Mouse (Mus musculus) T-helper 17 cell (primary cell): ENCODE measurements around the gene Fubp1.

Experiments
- in situ Hi-C, 2 experiments: fragments of 300-600 bp; cut with MboI, MseI; formaldehyde crosslinking; loops; 1 replicate in 1 of 2; 2 replicates in 1 of 2; pipeline ENCODE4 v1.15.1; 2025; ENCODE audit warnings: high pct_unique_total_duplicates in 2 of 2

Gene Fubp1

DNA sequence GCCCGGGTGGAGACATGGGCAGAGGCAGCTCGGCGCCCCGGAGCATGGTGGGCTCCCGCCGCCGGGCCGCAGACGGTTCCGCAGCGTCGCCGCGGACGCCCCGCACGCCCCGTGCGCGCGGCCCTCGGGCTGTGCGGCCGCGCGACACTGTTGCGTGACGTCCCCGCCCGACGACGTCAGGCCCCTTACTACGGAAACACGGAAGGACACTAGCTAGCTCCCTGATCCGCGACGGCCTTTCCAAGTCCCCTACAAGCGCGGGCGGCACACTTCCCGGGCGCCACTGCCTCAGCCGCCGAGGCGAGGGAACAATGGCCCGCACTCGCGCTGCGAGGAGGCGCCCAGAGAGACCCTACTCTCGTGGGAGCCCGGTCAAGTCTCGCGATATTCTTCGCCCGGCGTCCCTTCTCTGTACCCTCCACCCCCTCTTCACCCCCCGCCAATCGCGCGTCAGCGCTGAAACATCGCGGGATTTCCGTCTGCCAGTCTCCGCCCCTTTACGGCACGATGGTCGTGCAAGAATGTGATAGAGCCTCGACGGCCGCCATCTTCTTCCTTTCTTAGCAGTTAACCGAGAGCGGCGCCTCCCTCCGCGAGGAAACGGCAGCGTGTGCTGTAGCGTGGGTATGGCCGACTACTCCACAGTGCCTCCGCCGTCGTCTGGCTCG, at the start of gene Fubp1, which contains the start of gene Dnajb4:
Gene Fubp1 (plus strand): TSS at position 456 of the 668 bp plus-strand sequence.
Gene Dnajb4 (minus strand): TSS at position 336 of the 668 bp plus-strand sequence.
- in situ Hi-C loops: loop anchor here (10.0 to 25.0 kb wide), 2 partner anchors 1702 to 1705 kb away; partner anchors contain the start of genes Rabggtb (in 2 of the 2) and Msh4 (in 1 of the 2)

DNA sequence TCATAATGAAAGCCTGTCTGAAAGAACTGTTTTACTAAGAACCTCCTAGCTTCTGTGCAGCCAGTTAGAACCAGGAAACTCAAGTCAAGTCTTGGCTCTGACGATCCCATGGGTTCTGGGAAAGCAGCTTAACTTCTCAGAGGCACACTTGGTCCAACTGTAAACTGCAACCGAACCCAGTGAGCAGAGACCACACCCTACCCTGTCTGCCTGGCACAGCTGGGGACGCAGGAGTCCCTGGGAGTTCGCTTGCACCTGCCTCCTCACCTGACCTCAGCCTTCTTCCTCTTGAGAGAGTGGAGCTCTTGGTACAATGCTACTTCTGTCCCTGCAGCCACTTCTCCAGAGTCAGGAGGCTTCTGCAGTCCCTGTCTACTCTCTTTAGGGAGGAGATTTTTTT, 49.6 kb upstream of the Fubp1 start:
- in situ Hi-C loops: loop anchor here in 1 of 2 experiments (10.0 kb wide), 1 partner anchor 554 kb away; the partner anchor contains the start of gene Pigk

DNA sequence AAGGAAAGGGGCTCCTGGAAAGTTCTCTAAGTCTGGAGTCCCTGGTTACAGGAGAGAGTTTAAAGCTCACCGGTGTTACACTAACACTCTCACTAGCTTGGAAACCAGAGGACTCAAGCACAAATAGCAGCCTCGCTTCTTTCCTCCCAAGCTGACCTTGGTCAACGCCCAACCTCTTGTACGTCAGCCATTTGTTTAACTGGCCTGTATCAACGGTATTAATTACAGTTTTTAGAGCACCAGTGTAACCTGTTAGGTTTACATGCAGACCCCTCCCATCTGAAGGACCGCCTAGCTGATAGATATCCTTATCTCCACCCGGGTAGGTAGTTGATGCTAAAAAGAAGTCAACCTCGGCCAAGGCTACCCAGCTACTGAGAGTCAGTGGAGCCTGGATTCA, 46.9 kb upstream of the Fubp1 start:
- in situ Hi-C loops: loop anchor here in 1 of 2 experiments (10.0 kb wide), 1 partner anchor 551 kb away; the partner anchor contains the start of gene Pigk

DNA sequence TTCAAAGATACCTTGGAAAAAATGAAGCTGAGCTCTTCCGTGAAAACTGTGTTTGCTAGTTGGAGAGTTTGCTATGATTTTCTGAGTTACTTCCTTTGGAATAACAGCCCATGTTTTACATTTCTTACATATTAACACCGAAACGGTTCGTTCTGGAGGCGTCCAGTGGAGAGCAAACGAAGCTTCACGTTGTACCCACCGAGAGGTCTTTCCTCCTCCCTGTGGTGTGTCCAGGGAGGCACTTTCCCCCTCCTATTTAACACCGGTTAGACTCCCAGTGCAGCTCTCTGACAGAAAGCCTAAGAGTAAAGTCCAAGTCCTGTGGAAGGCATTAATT, 45.2 kb upstream of the Fubp1 start:
- in situ Hi-C loops: loop anchor here in 1 of 2 experiments (10.0 kb wide), 1 partner anchor 550 kb away; the partner anchor contains the start of gene Pigk

DNA sequence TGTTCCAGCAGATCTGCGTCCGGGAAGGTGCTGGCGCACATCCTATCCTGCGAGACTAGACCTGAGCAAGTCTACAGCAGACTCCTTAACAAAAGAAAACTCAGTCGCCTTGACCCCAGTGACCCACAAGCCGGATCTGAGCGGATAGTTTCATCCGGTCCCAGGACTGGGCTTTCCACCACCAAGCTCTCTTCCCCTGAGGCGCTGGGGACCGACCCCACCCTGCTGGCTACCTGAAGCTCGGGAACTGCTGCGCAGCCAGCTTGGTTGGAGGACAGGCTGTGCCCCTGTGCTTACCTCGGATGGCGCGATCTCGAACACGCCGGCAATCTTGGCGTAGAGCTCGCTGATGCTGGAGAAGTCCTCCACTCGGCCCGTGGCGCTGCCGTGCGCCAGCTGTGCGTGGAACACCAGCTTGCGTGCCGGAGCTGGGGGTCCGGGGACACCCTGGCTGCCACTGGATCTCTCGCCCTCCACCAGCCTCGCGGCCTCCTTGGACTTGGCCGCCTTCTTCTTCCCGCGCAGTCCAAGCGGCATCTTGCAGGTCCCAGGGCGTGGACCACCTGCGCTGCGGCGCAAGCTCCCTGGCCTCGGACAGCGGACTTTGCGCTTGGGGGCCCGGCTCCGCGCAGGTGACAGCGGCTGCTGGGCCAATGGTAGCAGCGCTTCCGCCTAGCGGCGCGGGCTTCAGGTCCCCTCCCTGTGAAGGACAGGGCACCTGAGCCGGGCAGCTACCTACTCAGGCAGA, 44.7 kb upstream of the Fubp1 start:
- in situ Hi-C loops: loop anchor here in 1 of 2 experiments (10.0 kb wide), 1 partner anchor 549 kb away; the partner anchor contains the start of gene Pigk

DNA sequence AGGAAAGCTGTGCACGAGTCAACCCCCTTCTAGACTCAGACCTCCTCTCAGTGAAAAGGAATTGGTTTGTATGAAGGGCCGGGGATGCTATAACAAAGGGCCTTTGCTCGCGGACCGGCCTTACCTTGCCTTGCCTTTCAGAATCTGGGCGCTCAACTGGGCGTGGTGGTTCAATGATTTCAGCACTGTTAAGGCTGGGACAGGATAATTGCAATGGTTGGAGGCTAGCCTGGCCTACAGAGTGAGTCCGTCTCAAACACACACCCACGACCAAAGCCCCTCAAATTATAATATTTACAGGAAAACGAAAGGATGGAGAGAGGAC, 44.2 kb upstream of the Fubp1 start, which contains the start of gene Gipc2:
Gene Gipc2 (minus strand): TSS at position 132 of the 325 bp plus-strand sequence.
- in situ Hi-C loops: loop anchor here in 1 of 2 experiments (10.0 kb wide), 1 partner anchor 549 kb away; the partner anchor contains the start of gene Pigk

DNA sequence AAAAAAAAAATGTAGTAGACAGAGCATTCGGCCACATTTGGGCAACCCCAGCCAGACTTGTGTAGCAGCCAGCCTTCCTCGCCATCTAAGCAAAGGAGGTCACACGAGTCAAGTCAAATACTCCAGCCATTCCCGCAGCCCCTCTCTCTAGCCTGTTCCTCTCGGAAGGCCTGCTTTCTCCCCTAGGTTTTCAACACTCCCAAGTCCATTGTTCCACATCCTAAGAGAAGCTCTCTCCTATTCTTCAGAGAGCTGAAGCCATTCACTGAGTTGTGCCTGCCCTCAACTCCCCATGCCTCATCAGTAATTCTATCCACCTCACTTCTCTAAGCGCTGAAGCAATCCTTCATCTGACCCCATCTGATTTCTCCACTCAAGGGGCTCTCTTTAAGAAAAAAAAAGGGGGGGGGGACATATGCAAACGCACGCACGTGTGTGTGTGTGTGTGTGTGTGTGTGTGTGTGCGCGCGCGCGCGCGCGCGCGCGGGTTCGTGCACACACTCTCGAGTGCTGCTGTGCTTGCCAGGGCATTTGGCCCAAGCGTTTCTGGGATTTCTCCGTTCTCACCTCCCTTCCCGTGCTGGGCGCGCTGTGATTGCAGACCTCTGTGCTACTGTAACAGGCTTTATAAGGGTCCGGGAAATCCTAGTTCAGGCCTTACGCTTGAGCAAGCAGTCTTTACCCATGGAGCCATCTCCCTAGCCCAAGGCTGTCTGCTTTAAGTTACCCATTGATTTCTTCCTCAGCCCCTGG, 43.3 kb upstream of the Fubp1 start:
- in situ Hi-C loops: loop anchor here in 1 of 2 experiments (10.0 kb wide), 1 partner anchor 548 kb away; the partner anchor contains the start of gene Pigk

DNA sequence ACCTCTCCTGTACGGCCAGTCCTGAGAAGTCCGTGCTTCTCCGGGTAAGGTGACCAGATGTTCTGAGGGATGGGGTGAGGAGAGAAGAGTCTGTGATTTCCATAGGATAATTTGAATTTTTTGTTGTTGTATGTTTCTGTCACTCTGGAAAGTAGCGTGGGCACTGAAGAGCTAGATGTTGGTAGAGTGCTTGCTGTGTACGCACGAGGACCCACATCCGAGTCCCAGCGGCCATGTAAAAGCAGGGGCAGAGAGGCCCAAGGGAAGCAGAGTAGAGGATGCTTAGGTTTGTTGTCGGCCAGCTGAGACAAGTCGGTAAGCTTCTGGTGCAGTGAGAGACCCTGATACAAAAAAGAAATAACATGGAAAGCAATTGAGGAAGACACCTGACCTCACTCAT, 42.2 kb upstream of the Fubp1 start:
- in situ Hi-C loops: loop anchor here in 1 of 2 experiments (10.0 kb wide), 1 partner anchor 547 kb away; the partner anchor contains the start of gene Pigk

DNA sequence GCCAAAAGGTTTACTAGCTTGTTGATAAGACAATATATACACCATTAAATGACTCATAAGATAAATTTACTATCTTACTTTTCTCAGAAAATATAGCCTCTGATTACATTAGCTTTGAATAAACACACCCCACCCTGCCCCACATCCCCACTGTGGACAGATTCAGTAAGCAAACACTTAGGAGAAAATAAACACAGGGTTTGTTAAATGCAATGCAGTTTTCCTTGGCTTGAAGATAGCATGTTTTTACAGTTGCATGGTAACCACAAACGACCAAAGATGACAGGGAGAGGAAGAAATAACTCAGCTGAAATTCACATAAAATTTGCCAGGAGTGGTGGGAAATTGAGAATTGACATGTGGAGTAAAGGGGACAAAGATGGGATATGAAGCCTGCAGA, 39.8 kb upstream of the Fubp1 start:
- in situ Hi-C loops: no loop called here

DNA sequence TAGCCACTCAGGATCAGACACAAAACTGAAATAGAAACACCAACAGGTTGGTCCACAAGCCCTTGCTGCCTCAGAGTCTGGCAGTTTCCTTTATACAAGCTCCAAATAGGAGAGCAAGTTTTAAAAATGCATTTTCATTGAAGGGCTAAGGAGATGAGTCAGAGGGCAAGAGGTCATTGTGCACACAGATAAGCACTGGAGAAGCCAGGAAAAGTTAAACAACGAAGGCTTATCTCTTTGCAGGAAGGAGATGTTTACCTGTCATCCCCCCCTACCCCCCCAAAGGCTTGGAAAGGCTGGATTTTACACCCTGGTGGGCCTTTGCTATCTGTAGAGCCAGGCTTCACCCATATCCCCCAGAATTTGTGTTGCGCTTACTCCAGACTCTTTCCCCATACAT, 39.0 kb upstream of the Fubp1 start:
- in situ Hi-C loops: no loop called here

DNA sequence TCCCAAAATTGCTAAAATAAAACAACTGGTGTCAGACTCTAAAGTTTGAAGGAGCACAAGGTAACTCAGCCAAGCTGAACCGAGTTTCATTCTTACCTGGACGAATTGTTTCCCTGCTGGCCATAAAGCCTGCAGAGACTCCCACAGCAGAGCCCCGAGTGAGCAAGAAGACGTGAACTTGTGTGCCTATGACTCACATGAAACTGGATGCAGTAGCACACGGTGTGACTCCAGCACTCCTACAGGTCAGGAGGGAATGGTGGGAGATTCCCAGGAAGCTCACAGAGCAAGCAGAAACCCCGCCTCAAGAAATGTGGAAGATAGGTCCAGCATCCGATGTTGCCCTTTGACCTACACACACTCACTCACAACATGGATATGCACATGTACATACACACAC, 38.4 kb upstream of the Fubp1 start:
- in situ Hi-C loops: no loop called here

DNA sequence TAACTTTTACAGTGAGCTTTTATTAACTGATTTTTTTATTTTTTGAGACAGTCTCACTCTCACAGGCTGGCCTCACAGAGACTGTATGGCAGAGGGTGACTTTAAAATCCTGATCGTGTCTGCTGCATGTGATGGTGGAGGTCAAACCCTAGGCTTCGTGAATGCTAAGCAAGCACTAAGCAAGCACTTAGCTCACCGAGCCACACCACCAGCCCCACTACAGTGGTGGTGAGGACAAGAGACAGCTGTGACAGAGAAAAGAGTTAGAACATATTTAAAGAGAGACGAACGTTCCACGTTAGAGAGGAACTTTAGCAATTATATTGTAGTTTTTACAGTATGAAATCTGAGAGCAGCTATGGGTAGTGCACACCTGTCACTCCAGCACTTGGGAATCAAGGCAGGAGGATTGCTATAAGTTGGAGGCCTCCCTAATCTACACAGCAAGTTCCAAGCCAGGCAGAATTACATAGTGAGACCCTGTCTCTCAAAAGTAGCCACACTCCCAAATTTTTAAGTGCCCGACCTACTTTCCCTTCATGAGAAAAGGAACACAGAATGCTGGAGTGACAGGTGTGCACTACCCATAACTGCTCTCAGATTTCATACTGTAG, 37.8 kb upstream of the Fubp1 start:
- in situ Hi-C loops: no loop called here

DNA sequence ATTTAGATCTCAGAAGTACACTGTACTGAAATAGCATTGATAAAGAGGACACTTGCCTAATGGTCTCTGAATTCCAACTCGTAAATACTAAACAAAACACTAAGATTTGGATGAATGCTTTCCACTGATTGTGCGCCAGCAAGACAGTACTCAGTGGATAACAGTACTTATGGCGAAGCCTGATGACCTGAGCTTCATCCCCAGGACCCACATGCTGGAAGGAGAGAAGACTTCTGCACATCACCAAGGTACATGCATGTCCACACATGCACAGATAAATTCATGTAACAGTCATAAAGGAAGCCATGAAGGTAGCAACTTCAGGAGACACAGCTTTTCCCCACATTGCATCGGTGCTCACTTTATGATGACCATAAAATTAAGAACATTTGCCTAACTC, 31.4 kb upstream of the Fubp1 start:
- in situ Hi-C loops: no loop called here

DNA sequence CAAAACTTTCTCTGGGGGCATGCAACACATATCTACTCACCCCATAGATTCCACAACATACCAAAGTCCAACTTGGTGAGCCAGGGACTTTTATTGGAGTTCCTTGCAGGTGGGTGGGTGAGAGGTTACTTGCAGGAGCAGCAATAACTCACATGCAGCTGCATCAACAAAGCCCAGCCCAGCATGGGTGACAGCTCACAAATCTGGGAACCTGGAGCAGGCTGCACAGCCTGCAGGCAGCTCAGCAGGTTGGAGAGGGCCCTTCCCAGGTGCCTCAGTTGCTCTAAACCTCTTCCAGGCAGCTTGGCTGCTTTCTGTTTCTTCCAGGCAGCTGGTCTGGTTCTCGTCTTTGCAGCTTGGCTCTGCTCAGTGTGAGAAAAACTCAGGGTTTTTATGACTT, 30.9 kb upstream of the Fubp1 start:
- in situ Hi-C loops: no loop called here

DNA sequence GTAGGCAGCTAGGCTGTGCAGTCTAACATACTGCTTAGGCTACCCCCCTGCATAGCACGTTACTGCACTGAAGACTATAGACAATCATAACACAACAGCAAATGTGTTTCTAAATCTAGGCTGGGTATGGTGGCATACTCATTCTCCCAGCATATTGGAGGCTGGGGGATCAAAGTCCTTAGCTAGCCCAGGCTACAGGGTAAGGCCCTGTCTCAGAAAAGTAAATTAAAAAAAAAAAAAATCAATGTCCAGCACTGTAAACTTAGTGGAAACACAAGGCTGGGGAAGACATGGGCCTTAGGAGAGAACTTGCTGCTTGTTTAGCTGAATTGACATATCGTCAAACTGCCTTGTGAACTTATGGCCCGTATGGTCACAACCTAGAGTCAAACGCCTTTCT, 29.6 kb upstream of the Fubp1 start:
- in situ Hi-C loops: no loop called here

DNA sequence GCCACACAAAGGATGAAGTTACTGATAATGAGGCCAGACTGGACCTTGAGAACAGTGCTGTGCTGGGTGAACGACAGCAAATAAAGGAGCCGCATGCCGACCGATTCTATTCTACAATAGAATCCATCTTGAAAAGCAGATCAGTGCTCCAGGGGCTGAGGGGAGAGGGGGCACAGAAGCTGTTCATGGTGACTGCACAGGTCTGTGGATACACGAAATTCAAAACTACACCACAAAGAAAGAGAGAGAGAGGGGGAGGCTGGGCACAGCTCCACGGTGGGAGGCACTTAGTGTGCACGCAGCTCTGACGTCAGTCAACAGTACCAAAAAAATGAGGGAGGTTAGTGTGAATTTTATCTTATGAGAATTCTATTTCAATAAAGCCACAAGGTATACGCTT, 26.7 kb upstream of the Fubp1 start:
- in situ Hi-C loops: no loop called here

DNA sequence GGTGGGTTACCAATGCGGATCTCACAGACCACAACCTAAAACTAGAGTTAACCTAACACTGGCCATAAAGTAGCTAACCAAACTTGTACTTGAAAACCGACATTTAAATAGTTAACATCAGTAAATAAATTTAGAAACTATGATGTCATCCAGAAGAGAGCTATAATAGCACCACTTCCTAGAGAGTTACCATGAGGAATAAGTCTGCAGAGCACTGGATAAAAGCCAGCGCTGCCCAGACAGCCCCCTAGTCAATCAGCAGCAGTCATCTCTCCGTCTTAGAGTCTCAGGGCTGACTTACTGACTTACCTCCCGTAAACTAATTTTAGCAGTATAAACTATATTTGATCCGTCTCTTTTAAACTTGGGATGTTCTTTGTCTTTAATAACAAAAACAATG, 24.1 kb upstream of the Fubp1 start:
- in situ Hi-C loops: no loop called here

DNA sequence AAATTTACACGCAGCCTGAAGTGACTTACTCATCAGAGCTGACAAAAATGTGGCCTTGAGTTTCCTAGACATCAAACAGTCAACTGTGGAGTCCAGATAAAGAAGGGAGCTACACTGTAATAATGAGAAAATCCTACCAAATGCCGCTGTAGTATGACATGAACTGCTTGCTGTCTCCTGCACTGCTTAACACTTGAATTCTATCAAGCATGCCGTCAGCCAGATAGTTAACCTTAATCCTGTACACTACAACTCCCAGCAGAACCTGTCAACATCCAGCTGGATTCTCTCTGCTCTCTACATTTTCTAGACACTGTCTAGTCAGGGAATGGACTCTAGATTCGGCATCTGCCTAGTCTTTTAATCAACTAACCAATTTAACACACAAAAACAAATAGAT, 20.9 kb upstream of the Fubp1 start:
- in situ Hi-C loops: no loop called here

DNA sequence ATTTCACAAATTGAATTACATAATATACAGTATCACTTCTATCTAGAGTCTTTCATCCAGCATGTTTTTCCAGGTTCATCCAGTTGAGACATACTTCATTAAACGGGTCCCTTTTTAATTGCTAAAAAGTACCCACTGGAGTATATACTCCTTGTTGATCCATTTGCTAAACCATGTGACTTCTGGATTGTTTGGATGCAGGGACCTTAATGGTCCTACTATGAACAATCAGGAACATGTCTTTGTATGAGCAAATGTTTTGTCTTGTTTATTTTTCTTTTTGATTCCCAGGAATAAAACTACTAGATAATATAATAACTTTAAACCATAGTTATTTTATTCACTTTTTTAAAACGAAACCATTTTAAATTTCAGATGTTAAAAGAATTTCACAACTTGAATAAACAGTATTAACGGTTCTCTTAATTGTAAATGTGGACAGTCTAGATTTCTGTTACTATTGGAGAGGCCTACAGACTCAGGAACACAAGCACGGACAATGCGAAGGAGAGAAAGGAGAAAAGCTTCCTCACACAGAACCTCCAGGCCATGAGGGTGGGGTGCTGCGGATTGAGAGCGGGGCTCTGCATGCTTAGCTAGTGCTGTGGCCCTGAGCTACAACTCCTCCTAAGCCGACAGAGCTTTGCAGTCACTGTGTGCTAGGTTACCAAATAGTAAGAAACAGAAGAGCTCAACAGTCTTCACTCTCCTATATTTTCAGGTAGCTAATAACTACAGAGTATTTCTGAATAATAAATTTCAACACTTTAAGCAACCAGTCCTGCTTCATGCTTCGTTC, 19.3 kb upstream of the Fubp1 start:
- in situ Hi-C loops: loop anchor here in 1 of 2 experiments (10.0 kb wide), 1 partner anchor 154 kb away; the partner anchor contains the start of genes Miga1 and Usp33

DNA sequence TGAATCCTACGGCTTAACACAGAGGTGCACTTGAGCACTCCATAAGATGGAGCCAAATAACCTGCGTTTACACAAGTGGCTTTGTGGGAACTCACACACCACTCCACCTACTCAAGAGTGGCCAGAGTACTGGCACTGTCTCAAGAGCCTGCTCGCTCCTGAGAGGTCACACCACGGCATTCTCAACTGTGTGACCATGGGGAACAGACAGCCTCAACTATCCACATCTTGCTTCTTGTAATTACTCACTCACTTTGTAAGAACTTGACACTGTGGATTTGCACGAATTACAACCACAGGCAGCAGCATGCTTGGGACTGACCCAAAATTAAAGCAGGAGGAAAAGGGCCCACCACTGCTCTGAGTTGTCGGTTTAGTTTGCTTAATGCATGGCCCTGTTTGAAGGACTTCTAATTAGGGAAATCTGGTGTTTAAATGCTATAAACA, 18.4 kb upstream of the Fubp1 start:
- in situ Hi-C loops: loop anchor here in 1 of 2 experiments (10.0 kb wide), 1 partner anchor 153 kb away; the partner anchor contains the start of genes Miga1 and Usp33
